Mouse (Mus musculus) lung, adult 2 months (tissue): ENCODE measurements at regions not wholly inside any gene's neighbourhood (a gene's known extent, or its start where the extent isn't known, plus 50 kb on each side); places are given as distances from the start of the nearest gene placed in this dataset.

Experiments used
- CTCF ChIP-seq: fragments of 200-500 bp; IDR thresholded peaks from 2 replicates; pipeline ENCODE4 v1.5.1; 2011; ENCODE audit warnings: mild to moderate bottlenecking, low read length, control low read depth; ENCODE audit not compliant: insufficient read depth
- POLR2A ChIP-seq: fragments of 200-500 bp; IDR thresholded peaks from 2 replicates; pipeline ENCODE4 v1.6.1; 2011; ENCODE audit warnings: low read depth, mild to moderate bottlenecking, control low read depth, low read length, borderline replicate concordance; ENCODE audit errors: extremely low read depth

GRCm38 (mm10) chr15:87326281-87326680, 217.8 kb upstream of the Fam19a5 start:
- TF ChIP-seq POLR2A, result no peak
- no peak for TF ChIP-seq CTCF
